Comparison of ENCODE assay signal across 18 mouse cellular contexts in the genomic region with DNA sequence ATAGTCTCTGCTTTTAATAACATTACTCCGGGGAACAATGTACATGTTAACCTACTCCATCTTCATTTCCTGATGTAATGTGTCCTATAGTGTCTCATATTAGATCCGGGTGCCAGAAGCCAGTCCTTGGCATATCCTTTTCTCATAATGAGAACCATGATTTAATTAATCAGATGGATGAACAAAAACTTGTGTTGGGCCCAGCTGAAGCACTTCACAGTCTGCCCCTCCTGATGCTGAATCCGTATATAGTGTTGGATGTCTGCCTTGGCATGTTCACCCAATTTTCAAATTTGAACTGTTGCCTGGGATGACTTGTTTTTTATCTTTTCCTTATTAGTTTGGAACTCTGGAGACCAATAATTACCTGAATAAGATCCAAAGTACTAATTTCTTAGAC.
"Had no signal": no experiment of that assay in that cellular context is flagged by ENCODE, and none has a peak within 500 bp of the region (broad histone marks: within the 10 kb centered on the region; RNA-seq: fewer than 3 reads in every experiment).

No protein-coding gene starts in this region.

- H3K36me3 ChIP-seq: limb, embryonic 12.5 days; liver, embryonic 13.5 days; lung, embryonic 15.5 days; midbrain, embryonic 12.5 days; neural tube, embryonic 15.5 days had no signal

- H3K4me3 ChIP-seq: left cerebral cortex, adult 2 months; limb, embryonic 12.5 days; liver, embryonic 13.5 days; lung, embryonic 15.5 days; megakaryocyte, embryonic 14.5 days; midbrain, embryonic 12.5 days; myocyte; neural tube, embryonic 15.5 days had no signal

- H3K4me1 ChIP-seq: limb, embryonic 12.5 days; liver, embryonic 13.5 days; lung, embryonic 15.5 days; megakaryocyte, embryonic 14.5 days; midbrain, embryonic 12.5 days; neural tube, embryonic 15.5 days had no signal

- H3K4me2 ChIP-seq: limb, embryonic 12.5 days; liver, embryonic 13.5 days; lung, embryonic 15.5 days; midbrain, embryonic 12.5 days; neural tube, embryonic 15.5 days had no signal

- ATAC-seq: liver, postnatal 0 days had no signal

- H3K27ac ChIP-seq: left cerebral cortex, adult 2 months; limb, embryonic 12.5 days; liver, embryonic 13.5 days; lung, embryonic 15.5 days; macrophage; midbrain, embryonic 12.5 days; neural tube, embryonic 15.5 days; stomach, postnatal 0 days had no signal

- H3K27me3 ChIP-seq: limb, embryonic 12.5 days; liver, embryonic 13.5 days; lung, embryonic 15.5 days; megakaryocyte, embryonic 14.5 days; midbrain, embryonic 12.5 days; neural tube, embryonic 15.5 days had no signal

- H3K9me3 ChIP-seq: limb, embryonic 12.5 days; liver, embryonic 13.5 days; lung, embryonic 15.5 days; megakaryocyte, embryonic 14.5 days; midbrain, embryonic 12.5 days; neural tube, embryonic 15.5 days had no signal

- H3K9ac ChIP-seq: limb, embryonic 12.5 days; liver, embryonic 13.5 days; liver, postnatal 0 days; lung, embryonic 15.5 days; midbrain, embryonic 12.5 days; neural tube, embryonic 15.5 days had no signal

- DNase-seq: kidney, postnatal 10 days; kidney, postnatal 4 days; liver; liver, embryonic 13.5 days; liver, postnatal 0 days; lung, postnatal 14 days; right cerebral cortex, adult 18-20 months; right cerebral cortex, postnatal 25 days; thymus, postnatal 4 days had no signal
